Mouse (Mus musculus) lung, postnatal 0 days (tissue): ENCODE results near the gene 4632433K11Rik.

Experiments
- CTCF ChIP-seq: IDR thresholded peaks from 2 replicates; pipeline ENCODE4 v1.5.1; 2016; ENCODE audit warnings: antibody characterized with exemption, mild to moderate bottlenecking
- EP300 ChIP-seq: IDR thresholded peaks from 2 replicates; pipeline ENCODE4 v1.6.1; 2016; ENCODE audit warnings: antibody characterized with exemption, mild to moderate bottlenecking, control low read depth

GRCm38 (mm10) chr7:5017352-5017751 lies 16.6 kb upstream of the 4632433K11Rik start:
- TF ChIP-seq EP300 (no peak), CTCF (peak; percentile 37)
